Mouse (Mus musculus) embryonic facial prominence, embryonic 15.5 days (tissue): ENCODE data around the gene Plekhm2. TPM values are rescaled to one million over a fixed set of nuclear protein-coding genes. Genes with fewer than 3 reads are reported as not detected.
A peak's percentile ranks its signal among the peaks of the same experiment; 100 is the strongest.

Experiments
- ATAC-seq: fragments of 200-750 bp; cut with Nextera tagmentation; 2 replicates; pipeline ENCODE4 v1.8.0; 2017; ENCODE audit warnings: low read depth, moderate TSS enrichment; ENCODE audit not compliant: insufficient number of reproducible peaks, low FRiP score, low TSS enrichment
- H3K27ac ChIP-seq: fragments of 300-500 bp; sonication (generic); replicated peaks from 2 replicates; pipeline ENCODE4 v1.5.1; 2015; ENCODE audit warnings: mild to moderate bottlenecking, inconsistent platforms
- H3K27me3 ChIP-seq: fragments of 300-500 bp; sonication (generic); 2 replicates; pipeline ENCODE4 v1.6.1; 2015; ENCODE audit warnings: inconsistent platforms
- H3K36me3 ChIP-seq: fragments of 300-500 bp; sonication (generic); 2 replicates; pipeline ENCODE4 v1.6.1; 2015; ENCODE audit warnings: mild to moderate bottlenecking, inconsistent platforms
- H3K4me1 ChIP-seq: fragments of 300-500 bp; sonication (generic); 2 replicates; pipeline ENCODE4 v1.6.1; 2015; ENCODE audit warnings: inconsistent platforms
- H3K4me2 ChIP-seq: fragments of 300-500 bp; sonication (generic); replicated peaks from 2 replicates; pipeline ENCODE4 v1.6.1; 2015; ENCODE audit warnings: mild to moderate bottlenecking, inconsistent platforms
- H3K4me3 ChIP-seq: fragments of 300-500 bp; sonication (generic); replicated peaks from 2 replicates; pipeline ENCODE4 v1.5.1; 2015; ENCODE audit warnings: mild to moderate bottlenecking, inconsistent platforms
- H3K9ac ChIP-seq: fragments of 300-500 bp; sonication (generic); 2 replicates; pipeline ENCODE4 v1.6.1; 2015; ENCODE audit warnings: inconsistent platforms
- H3K9me3 ChIP-seq: fragments of 300-500 bp; sonication (generic); replicated peaks from 2 replicates; pipeline ENCODE4 v1.6.1; 2016; ENCODE audit warnings: inconsistent platforms
- WGBS: fragments of 180-500 bp; shearing (Covaris S2); methylation state at CpG from one replicate; pipeline ENCODE4 v1.1.7; 2015; 5-methylcytosine and 5-hydroxymethylcytosine counted together
- polyA plus RNA-seq: library from polyadenylated mRNA; unstranded; fragments of >200 nt; fragmentation: Nextera tagmentation; extraction: Ambion mirVana; gene quantifications from 2 replicates; pipeline ENCODE4 v1.2.1, GENCODE M21; 2015

The Plekhm2 gene
- polyA plus RNA-seq, 1 experiment from 2014 or later = 7.1 TPM

- 0 out of 2 replicates have a peak, but pooled peaks cover 8% of the 10 kb centered on the region for H3K4me1 ChIP-seq
- peaks cover 43% of the 10 kb centered on the region for H3K36me3 ChIP-seq
- no peak for ATAC-seq
Measured at GRCm38 (mm10) chr4:141682706-141683230, 18.1 kb upstream of the Plekhm2 start.

GRCm38 (mm10) chr4:141681767-141682166 lies 17.1 kb upstream of the Plekhm2 start:
- peaks cover 38% of the 10 kb centered on the region for H3K36me3 ChIP-seq
- H3K4me2 ChIP-seq = no peak overlapping the region
- ATAC-seq = no peak
- no peaks in the 10 kb centered on the region for H3K27me3 ChIP-seq
- H3K4me1 ChIP-seq = 0 out of 2 replicates have a peak, but pooled peaks cover 8% of the 10 kb centered on the region
- no peaks in the 10 kb centered on the region for H3K9me3 ChIP-seq
- H3K27ac ChIP-seq = no peak overlapping the region
- 48% methylated on average over 7 of the region's 7 CpGs for WGBS
- H3K4me3 ChIP-seq = no peak overlapping the region
- H3K9ac ChIP-seq = no peak overlapping the region

More at GRCm38 (mm10) chr4:141682706-141683230, 18.1 kb upstream of the Plekhm2 start:
- Histone ChIP-seq H3K9ac (no peak overlapping the region), H3K27ac (no peak overlapping the region), H3K4me3 (no peak overlapping the region), H3K9me3 (no peaks in the 10 kb centered on the region), H3K27me3 (no peaks in the 10 kb centered on the region), H3K4me2 (no peak overlapping the region)
- WGBS = 75% methylated on average over 12 of the region's 12 CpGs

- Histone ChIP-seq H3K4me3 (no peak overlapping the region), H3K27ac (no peak overlapping the region)
- no peak for ATAC-seq
Measured at GRCm38 (mm10) chr4:141680892-141681291, 16.2 kb upstream of the Plekhm2 start.

GRCm38 (mm10) chr4:141679016-141679415 lies 14.3 kb upstream of the Plekhm2 start:
- no peak overlapping the region for H3K9ac ChIP-seq
- H3K4me2 ChIP-seq = no peak overlapping the region
- no peak overlapping the region for H3K27ac ChIP-seq
- ATAC-seq = no peak
- H3K4me1 ChIP-seq = 0 out of 2 replicates have a peak, but pooled peaks cover 8% of the 10 kb centered on the region
- peaks cover 12% of the 10 kb centered on the region for H3K36me3 ChIP-seq
- 74% methylated on average over 2 of the region's 2 CpGs for WGBS
- H3K27me3 ChIP-seq = no peaks in the 10 kb centered on the region
- no peaks in the 10 kb centered on the region for H3K9me3 ChIP-seq
- no peak overlapping the region for H3K4me3 ChIP-seq

More at GRCm38 (mm10) chr4:141680892-141681291, 16.2 kb upstream of the Plekhm2 start:
- no peaks in the 10 kb centered on the region for H3K27me3 ChIP-seq
- peaks cover 31% of the 10 kb centered on the region for H3K36me3 ChIP-seq
- 32% methylated on average over 12 of the region's 12 CpGs for WGBS
- H3K4me2 ChIP-seq = no peak overlapping the region
- 0 out of 2 replicates have a peak, but pooled peaks cover 8% of the 10 kb centered on the region for H3K4me1 ChIP-seq
- H3K9me3 ChIP-seq = no peaks in the 10 kb centered on the region
- H3K9ac ChIP-seq = no peak overlapping the region

- ATAC-seq = no peak
- Histone ChIP-seq H3K27me3 (no peaks in the 10 kb centered on the region), H3K27ac (no peak overlapping the region), H3K9me3 (no peaks in the 10 kb centered on the region), H3K36me3 (no peaks in the 10 kb centered on the region), H3K4me3 (no peak overlapping the region), H3K9ac (no peak overlapping the region), H3K4me2 (no peak overlapping the region), H3K4me1 (0 out of 2 replicates have a peak, but pooled peaks cover 11% of the 10 kb centered on the region)
- WGBS = 76% methylated on average over 5 of the region's 5 CpGs
Measured at GRCm38 (mm10) chr4:141676462-141676979, 11.8 kb upstream of the Plekhm2 start.

- H3K36me3 ChIP-seq = no peaks in the 10 kb centered on the region
- no peaks in the 10 kb centered on the region for H3K9me3 ChIP-seq
- no peak for ATAC-seq
- H3K27me3 ChIP-seq = no peaks in the 10 kb centered on the region
- H3K27ac ChIP-seq = no peak overlapping the region
- no peak overlapping the region for H3K4me3 ChIP-seq
- 73% methylated on average over 13 of the region's 13 CpGs for WGBS
- H3K4me1 ChIP-seq = 0 out of 2 replicates have a peak, but pooled peaks cover 10% of the 10 kb centered on the region
- H3K9ac ChIP-seq = no peak overlapping the region
- no peak overlapping the region for H3K4me2 ChIP-seq
Measured at GRCm38 (mm10) chr4:141672325-141672724, 7.6 kb upstream of the Plekhm2 start.

GRCm38 (mm10) chr4:141671389-141671788 lies 6.7 kb upstream of the Plekhm2 start:
- ATAC-seq = no peak
- H3K9me3 ChIP-seq = no peaks in the 10 kb centered on the region
- H3K9ac ChIP-seq = no peak overlapping the region
- H3K4me1 ChIP-seq = 0 out of 2 replicates have a peak, but pooled peaks cover 10% of the 10 kb centered on the region
- H3K4me2 ChIP-seq = no peak overlapping the region
- H3K27me3 ChIP-seq = no peaks in the 10 kb centered on the region
- H3K4me3 ChIP-seq = no peak overlapping the region
- H3K27ac ChIP-seq = no peak overlapping the region; the same call in 1 of the 2 replicates
- WGBS = 34% methylated on average over 4 of the region's 4 CpGs
- no peaks in the 10 kb centered on the region for H3K36me3 ChIP-seq

GRCm38 (mm10) chr4:141669898-141670712 lies 5.4 kb upstream of the Plekhm2 start:
- H3K4me2 ChIP-seq = no peak overlapping the region
- no peak for ATAC-seq
- H3K27ac ChIP-seq = no peak overlapping the region
- no peaks in the 10 kb centered on the region for H3K27me3 ChIP-seq
- no peaks in the 10 kb centered on the region for H3K9me3 ChIP-seq
- 67% methylated on average over 18 of the region's 18 CpGs for WGBS
- H3K36me3 ChIP-seq = no peaks in the 10 kb centered on the region
- 0 out of 2 replicates have a peak, but pooled peaks cover 11% of the 10 kb centered on the region for H3K4me1 ChIP-seq
- H3K4me3 ChIP-seq = no peak overlapping the region
- H3K9ac ChIP-seq = no peak overlapping the region

- H3K4me2 ChIP-seq = peak overlapping the region; percentile 70
- under 1% methylated on average over 56 of the region's 60 CpGs for WGBS
Measured at GRCm38 (mm10) chr4:141664011-141664745, 521 bp downstream of the Plekhm2 start.

GRCm38 (mm10) chr4:141663122-141663931 lies 1.4 kb downstream of the Plekhm2 start:
- H3K4me1 ChIP-seq = peaks cover 17% of the 10 kb centered on the region
- peak overlapping the region; percentile 86 for H3K4me3 ChIP-seq
- 2% methylated on average over 45 of the region's 47 CpGs for WGBS
- H3K27me3 ChIP-seq = no peaks in the 10 kb centered on the region
- peak overlapping the region; percentile 70 for H3K4me2 ChIP-seq
- H3K9me3 ChIP-seq = no peaks in the 10 kb centered on the region
- peaks cover 13% of the 10 kb centered on the region; the same call in 1 of the 2 replicates for H3K36me3 ChIP-seq
- H3K9ac ChIP-seq = peak overlapping the region; percentile 97
- no peak for ATAC-seq
- peak overlapping the region; percentile 75 for H3K27ac ChIP-seq

More at GRCm38 (mm10) chr4:141664011-141664745, 521 bp downstream of the Plekhm2 start:
- Histone ChIP-seq H3K9me3 (no peaks in the 10 kb centered on the region), H3K9ac (peak overlapping the region; percentile 97), H3K4me3 (peak overlapping the region; percentile 86), H3K27me3 (no peaks in the 10 kb centered on the region), H3K27ac (peak overlapping the region; percentile 75), H3K4me1 (peaks cover 16% of the 10 kb centered on the region), H3K36me3 (peaks cover 7% of the 10 kb centered on the region; the same call in 1 of the 2 replicates)
- ATAC-seq = peak; percentile 85
